Mouse (Mus musculus) megakaryocyte, embryonic 14.5 days (primary cell): ENCODE results near the gene Amer2.

Experiments used
- FLI1 ChIP-seq: IDR thresholded peaks from 2 replicates; pipeline ENCODE4 v1.6.1; 2012; ENCODE audit warnings: low read length, inconsistent platforms, mixed read lengths
- GATA1 ChIP-seq: IDR thresholded peaks from 3 replicates; pipeline ENCODE4 v1.6.1; 2012; ENCODE audit warnings: mixed read lengths, low read length, inconsistent platforms, borderline replicate concordance

DNA sequence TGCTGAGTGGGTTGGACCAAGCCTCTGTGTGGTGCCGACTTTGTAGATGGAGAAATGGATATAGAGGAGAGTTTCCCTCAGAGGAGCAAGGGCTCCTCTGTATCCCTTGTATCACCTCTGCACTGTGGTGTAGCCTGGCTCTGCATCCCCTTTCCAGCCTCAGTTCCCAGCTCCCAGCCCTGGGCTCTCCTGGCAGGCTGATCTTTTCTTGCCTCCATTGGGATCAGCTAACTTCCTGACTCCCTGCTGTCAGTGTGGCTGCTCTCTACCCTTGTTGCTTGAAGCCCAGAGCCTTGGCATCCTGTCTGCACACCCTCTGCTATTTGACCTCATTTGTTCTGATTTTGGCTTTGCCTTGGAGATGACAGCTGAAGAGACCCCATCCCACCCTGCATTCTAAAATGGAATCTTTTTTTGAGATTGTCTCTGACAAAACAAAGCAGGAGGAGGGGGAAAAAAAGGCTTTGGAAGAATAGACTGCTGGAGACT, at the start of gene Amer2:
- no peak for TF ChIP-seq GATA1
- no peak for TF ChIP-seq FLI1
